Mouse (Mus musculus) ES-Bruce4 (cell line): ENCODE data around the gene E2f8.

Source experiments
- CTCF ChIP-seq: IDR thresholded peaks from one replicate; pipeline ENCODE4 v1.8.1; 2011; ENCODE audit warnings: low read depth, low read length
- EP300 ChIP-seq: IDR thresholded peaks from 2 replicates; pipeline ENCODE4 v1.6.1; 2011; ENCODE audit warnings: low read depth, low read length; ENCODE audit not compliant: insufficient read depth

- TF ChIP-seq CTCF (peak; percentile 82), EP300 (no peak)
These were observed 12.8 kb upstream of the E2f8 start for GRCm38 (mm10) chr7:48894152-48894551.
